ENCODE assay signal across 18 mouse cellular contexts in genomic region chr14:61125201-61125600, GRCm38 (mm10). TPM values are rescaled to one million over a fixed set of nuclear protein-coding genes. Genes with fewer than 3 reads are reported as not detected.
DNase-seq lines count a peak whose midpoint lies in the region; ATAC-seq and TF ChIP-seq lines count a peak whose summit lies in the region.
"Had no signal": no experiment of that assay in that cellular context is flagged by ENCODE, and none has a peak within 500 bp of the region (broad histone marks: within the 10 kb centered on the region; RNA-seq: fewer than 3 reads in every experiment).

No protein-coding gene starts in this region.

- TF ChIP-seq CTCF in heart, adult 2 months (IDR thresholded peaks at IDR 0.05): no peak
- TF ChIP-seq CTCF in liver, adult 2 months (IDR thresholded peaks at IDR 0.05; ENCODE audit: low read depth, low read length): no peak
- TF ChIP-seq CTCF in liver, postnatal 0 days (IDR thresholded peaks at IDR 0.05; ENCODE audit: low read depth): no peak

- H3K36me3 ChIP-seq in heart, embryonic 14.5 days (ENCODE audit: control insufficient read depth, insufficient read depth, low read length): no peaks in the 10 kb centered on the region
- no peaks in the 10 kb centered on the region for H3K36me3 ChIP-seq in heart, adult 2 months (ENCODE audit: control insufficient read depth, insufficient read depth, low read length)
- H3K36me3 ChIP-seq in liver, adult 2 months (ENCODE audit: control insufficient read depth, insufficient read depth, low read length): no peaks in the 10 kb centered on the region
- no peaks in the 10 kb centered on the region for H3K36me3 ChIP-seq in liver, embryonic 12.5 days
- no peaks in the 10 kb centered on the region for H3K36me3 ChIP-seq in liver, postnatal 0 days (replicated peaks; ENCODE audit: insufficient read depth, low read length)
- H3K36me3 ChIP-seq: embryonic facial prominence, embryonic 12.5 days; forebrain, embryonic 15.5 days; hindbrain, embryonic 13.5 days had no signal

- no peak overlapping the region for H3K4me3 ChIP-seq in heart, embryonic 14.5 days (ENCODE audit: control insufficient read depth in 1 of 2, insufficient read depth in 1 of 2, low read depth in 1 of 2, low read length in 2 of 2)
- no peak overlapping the region for H3K4me3 ChIP-seq in heart, adult 2 months
- H3K4me3 ChIP-seq in liver, adult 2 months (ENCODE audit: insufficient read depth, low read depth, low read length): no peak overlapping the region
- no peak overlapping the region for H3K4me3 ChIP-seq in liver, embryonic 12.5 days
- H3K4me3 ChIP-seq in liver, postnatal 0 days (ENCODE audit: low read depth, low read length): no peak overlapping the region
- H3K4me3 ChIP-seq: embryonic facial prominence, embryonic 12.5 days; forebrain, embryonic 15.5 days; hindbrain, embryonic 13.5 days had no signal

- no peaks in the 10 kb centered on the region for H3K9me3 ChIP-seq in heart, embryonic 14.5 days (ENCODE audit: control insufficient read depth, low read length)
- no peaks in the 10 kb centered on the region for H3K9me3 ChIP-seq in liver, embryonic 12.5 days (replicated peaks)
- no peaks in the 10 kb centered on the region for H3K9me3 ChIP-seq in liver, postnatal 0 days (ENCODE audit: low read length)
- H3K9me3 ChIP-seq: embryonic facial prominence, embryonic 12.5 days; forebrain, embryonic 15.5 days; hindbrain, embryonic 13.5 days had no signal

- no peak for TF ChIP-seq POLR2A in heart, adult 2 months (IDR thresholded peaks at IDR 0.05; ENCODE audit: insufficient read depth, low read depth, low read length)
- TF ChIP-seq POLR2A in liver, adult 2 months (IDR thresholded peaks at IDR 0.05; ENCODE audit: extremely low read depth, insufficient read depth, low read length): no peak

- H3K27me3 ChIP-seq in heart, embryonic 14.5 days (ENCODE audit: control insufficient read depth, insufficient read depth, low read length): no peaks in the 10 kb centered on the region
- H3K27me3 ChIP-seq in heart, adult 2 months (ENCODE audit: control insufficient read depth, insufficient read depth, low read length): no peaks in the 10 kb centered on the region
- no peaks in the 10 kb centered on the region for H3K27me3 ChIP-seq in liver, adult 2 months (ENCODE audit: control insufficient read depth, insufficient read depth, low read length)
- no peaks in the 10 kb centered on the region for H3K27me3 ChIP-seq in liver, embryonic 12.5 days (replicated peaks)
- no peaks in the 10 kb centered on the region for H3K27me3 ChIP-seq in liver, postnatal 0 days (ENCODE audit: insufficient read depth, low read length)
- H3K27me3 ChIP-seq: embryonic facial prominence, embryonic 12.5 days; forebrain, embryonic 15.5 days; hindbrain, embryonic 13.5 days had no signal

- H3K9ac ChIP-seq in heart, embryonic 14.5 days (ENCODE audit: low read length): no peak overlapping the region
- H3K9ac ChIP-seq in heart, adult 2 months (ENCODE audit: low read depth, low read length): no peak overlapping the region
- H3K9ac ChIP-seq in liver, adult 2 months (ENCODE audit: low read depth, low read length): no peak overlapping the region
- no peak overlapping the region for H3K9ac ChIP-seq in liver, embryonic 12.5 days
- H3K9ac ChIP-seq in liver, postnatal 0 days (replicated peaks): no peak overlapping the region
- H3K9ac ChIP-seq: embryonic facial prominence, embryonic 12.5 days; forebrain, embryonic 15.5 days; hindbrain, embryonic 13.5 days had no signal

- TF ChIP-seq EP300 in heart, adult 2 months (IDR thresholded peaks at IDR 0.05; ENCODE audit: insufficient read depth, low read depth, low read length): no peak
- TF ChIP-seq EP300 in liver, postnatal 0 days (IDR thresholded peaks at IDR 0.05; ENCODE audit: low read depth): no peak

- peaks cover 8 to 10% of the 10 kb centered on the region in 2 experiments for H3K4me1 ChIP-seq in heart, embryonic 14.5 days (ENCODE audit: control insufficient read depth in 2 of 2, insufficient read depth in 2 of 2, low read length in 2 of 2)
- peaks cover 3% of the 10 kb centered on the region; the same call in 1 of the 2 replicates for H3K4me1 ChIP-seq in heart, adult 2 months (ENCODE audit: control insufficient read depth, insufficient read depth, low read length)
- peaks cover 11% of the 10 kb centered on the region for H3K4me1 ChIP-seq in liver, adult 2 months (ENCODE audit: control insufficient read depth, insufficient read depth, low read length)
- H3K4me1 ChIP-seq in liver, embryonic 12.5 days: no peaks in the 10 kb centered on the region
- no peaks in the 10 kb centered on the region for H3K4me1 ChIP-seq in liver, postnatal 0 days (ENCODE audit: insufficient read depth)
- H3K4me1 ChIP-seq: embryonic facial prominence, embryonic 12.5 days; forebrain, embryonic 15.5 days; hindbrain, embryonic 13.5 days had no signal

- H3K4me2 ChIP-seq in heart, embryonic 14.5 days (ENCODE audit: low read length): no peak overlapping the region
- H3K4me2 ChIP-seq in liver, embryonic 12.5 days: no peak overlapping the region
- no peak overlapping the region for H3K4me2 ChIP-seq in liver, postnatal 0 days (ENCODE audit: low read depth, low read length)
- H3K4me2 ChIP-seq: embryonic facial prominence, embryonic 12.5 days; forebrain, embryonic 15.5 days; hindbrain, embryonic 13.5 days had no signal

- H3K27ac ChIP-seq in heart, embryonic 14.5 days (replicated peaks in 1 of 2; ENCODE audit: control insufficient read depth in 1 of 2, insufficient read depth in 1 of 2, low read depth in 2 of 2, low read length in 2 of 2): peak overlapping the region; percentile 29 to 61; a peak in 3 of 4 replicates
- H3K27ac ChIP-seq in heart, adult 2 months: no peak overlapping the region
- H3K27ac ChIP-seq in liver, adult 2 months (replicated peaks; ENCODE audit: insufficient read depth, low read depth, low read length): peak overlapping the region; percentile 82
- no peak overlapping the region for H3K27ac ChIP-seq in liver, embryonic 12.5 days
- peak overlapping the region; percentile 70 for H3K27ac ChIP-seq in liver, postnatal 0 days (ENCODE audit: low read depth)
- H3K27ac ChIP-seq: embryonic facial prominence, embryonic 12.5 days; forebrain, embryonic 15.5 days; hindbrain, embryonic 13.5 days; hindbrain, postnatal 0 days had no signal

- peak; percentile 70 for DNase-seq in heart, adult 11 months
- DNase-seq in heart, postnatal 14 days: no peak
- DNase-seq in heart, adult 2 months: no peak
- peak; percentile 80 for DNase-seq in liver, adult 2 months (ENCODE audit: extremely low read depth, low read depth, low spot score)
- no peak for DNase-seq in liver, postnatal 0 days
- DNase-seq: adrenal gland, postnatal 10 days; cerebellum, adult 11-12 months; cerebellum, adult 9-10 months; cerebellum, postnatal 25 days; gastrocnemius, postnatal 14 days; kidney, adult 11 months had no signal

- intact Hi-C loops in heart, postnatal 14 days (cut with DNase I): no loop called here
- intact Hi-C loops in heart, adult 2 months (cut with DNase I): no loop called here

- H3K79me2 ChIP-seq in heart, adult 2 months (replicated peaks; ENCODE audit: control insufficient read depth, insufficient read depth, low read length): no peaks in the 10 kb centered on the region
- H3K79me2 ChIP-seq in liver, adult 2 months (ENCODE audit: control insufficient read depth, insufficient read depth, low read length): no peaks in the 10 kb centered on the region

- 47% methylated on average over 6 of the region's 6 CpGs for WGBS in heart, embryonic 14.5 days
- 62% methylated on average over 6 of the region's 6 CpGs for WGBS in heart, adult 2 months
- WGBS in liver, adult 2 months: 33% methylated on average over 6 of the region's 6 CpGs
- 66% methylated on average over 6 of the region's 6 CpGs for WGBS in liver, embryonic 12.5 days (ENCODE audit: insufficient replicate concordance)
- 58% methylated on average over 6 of the region's 6 CpGs for WGBS in liver, postnatal 0 days (ENCODE audit: insufficient replicate concordance)

- no peak for ATAC-seq in heart, embryonic 14.5 days (ENCODE audit: insufficient number of reproducible peaks, insufficient read depth, low FRiP score, low read depth)
- ATAC-seq in liver, embryonic 12.5 days: no peak
- ATAC-seq in liver, postnatal 0 days: peak; percentile 80
- no peak for ATAC-seq in megakaryocyte progenitor cell, adult 5-6 weeks (replicated peaks; ENCODE audit: poor library complexity)
- ATAC-seq: forebrain, embryonic 15.5 days; hindbrain, postnatal 0 days had no signal

RNA-seq across cellular contexts. Expression of gene Sacs, which starts 13.1 kb away (rescaled TPM):
- total RNA-seq in heart, postnatal 14 days (2021): 10 to 100 TPM; 33.0 to 33.6 TPM
- 6.3 and 7.4 TPM in 2 replicates for polyA plus RNA-seq in heart, embryonic 14.5 days (2014; fragmentation: Nextera tagmentation; extraction: Ambion mirVana)
- total RNA-seq in heart, adult 2 months (2021): 10 to 100 TPM; 24.2 to 25.8 TPM
- 3.3 and 8.9 TPM in 2 replicates for polyA plus RNA-seq in heart, adult 2 months (2012; rRNA removed)
- 1.8 and 2.1 TPM in 2 replicates for total RNA-seq in liver, adult 2 months (2014; rRNA removed)
- 0.06 and 0.10 TPM in 2 replicates for polyA plus RNA-seq in liver, adult 2 months (2012; rRNA removed)
- polyA plus RNA-seq in liver, embryonic 12.5 days (2016; fragmentation: Nextera tagmentation; extraction: Ambion mirVana): 2.4 and 3.0 TPM in 2 replicates
- polyA plus RNA-seq in liver, postnatal 0 days (2015; fragmentation: Nextera tagmentation; extraction: Ambion mirVana): 0.33 and 0.43 TPM in 2 replicates
- 15.2 and 20.8 TPM in 2 replicates for total RNA-seq in megakaryocyte progenitor cell, adult 5-6 weeks (2015)
- total RNA-seq in megakaryocyte progenitor cell, adult 5-6 weeks (2017): 11.0 and 18.1 TPM in 2 replicates

Comparison
In these comparisons a context has a peak if more than half of its experiments do, and no peak if none do; other contexts are left out.
1. DNase-seq: peak in heart, adult 11 months (single experiment) and liver, adult 2 months (single experiment); none in heart, postnatal 14 days (0 of 2), heart, adult 2 months (0 of 2) and liver, postnatal 0 days (single experiment).
2. H3K27ac ChIP-seq: peak in heart, embryonic 14.5 days (2 of 2), liver, adult 2 months (single experiment) and liver, postnatal 0 days (single experiment); none in heart, adult 2 months (single experiment) and liver, embryonic 12.5 days (single experiment).